Mouse (Mus musculus) stomach, embryonic 14.5 days (tissue): ENCODE results near the gene Tnip1. TPM values are rescaled to one million over a fixed set of nuclear protein-coding genes. Genes with fewer than 3 reads are reported as not detected.

ENCODE experiments used
- ATAC-seq: fragments of 200-750 bp; cut with Nextera tagmentation; 2 replicates; pipeline ENCODE4 v1.8.0; 2017; ENCODE audit warnings: low read depth, moderate TSS enrichment; ENCODE audit not compliant: insufficient number of reproducible peaks, insufficient read depth, low FRiP score
- H3K27ac ChIP-seq: fragments of 300-500 bp; sonication (generic); 2 replicates; pipeline ENCODE4 v1.5.1; 2014; ENCODE audit warnings: mild to moderate bottlenecking, low read length, moderate library complexity, mixed read lengths
- H3K27me3 ChIP-seq: fragments of 300-500 bp; sonication (generic); 2 replicates; pipeline ENCODE4 v1.6.1; 2014; ENCODE audit warnings: low read length, control low read depth, mixed read lengths; ENCODE audit not compliant: control insufficient read depth, insufficient read depth
- H3K36me3 ChIP-seq: fragments of 300-500 bp; sonication (generic); 2 replicates; pipeline ENCODE4 v1.6.1; 2014; ENCODE audit warnings: mild to moderate bottlenecking, control low read depth, low read length, moderate library complexity, mixed read lengths; ENCODE audit not compliant: control insufficient read depth, insufficient read depth
- H3K4me1 ChIP-seq: fragments of 300-500 bp; sonication (generic); 2 replicates; pipeline ENCODE4 v1.6.1; 2014; ENCODE audit warnings: low read length, control low read depth, mixed read lengths; ENCODE audit not compliant: control insufficient read depth, insufficient read depth
- H3K4me2 ChIP-seq: fragments of 300-500 bp; sonication (generic); replicated peaks from 2 replicates; pipeline ENCODE4 v1.6.1; 2014; ENCODE audit warnings: low read depth, low read length, control low read depth
- H3K4me3 ChIP-seq: fragments of 300-500 bp; sonication (generic); 2 replicates; pipeline ENCODE4 v1.5.1; 2014; ENCODE audit warnings: low read depth, low read length, control low read depth
- H3K9ac ChIP-seq: fragments of 300-500 bp; sonication (generic); replicated peaks from 2 replicates; pipeline ENCODE4 v1.6.1; 2014; ENCODE audit warnings: low read depth, mild to moderate bottlenecking, control low read depth, low read length, moderate library complexity, mixed read lengths
- H3K9me3 ChIP-seq: fragments of 300-500 bp; sonication (generic); 2 replicates; pipeline ENCODE4 v1.6.1; 2016; ENCODE audit warnings: low read depth, low read length, control low read depth; ENCODE audit not compliant: control insufficient read depth
- WGBS: fragments of 180-500 bp; shearing (Covaris S2); extraction: QIAGEN DNeasy Blood & Tissue Kit; methylation state at CpG from one replicate; pipeline ENCODE4 v1.1.7; 2014; 5-methylcytosine and 5-hydroxymethylcytosine counted together
- polyA plus RNA-seq: library from polyadenylated mRNA; unstranded; fragments of >200 nt; fragmentation: Nextera tagmentation; extraction: Ambion mirVana; gene quantifications from 2 replicates; pipeline ENCODE4 v1.2.1, GENCODE M21; 2014

Gene Tnip1
- polyA plus RNA-seq, 1 experiment from 2014 or later = 21.0 TPM

DNA sequence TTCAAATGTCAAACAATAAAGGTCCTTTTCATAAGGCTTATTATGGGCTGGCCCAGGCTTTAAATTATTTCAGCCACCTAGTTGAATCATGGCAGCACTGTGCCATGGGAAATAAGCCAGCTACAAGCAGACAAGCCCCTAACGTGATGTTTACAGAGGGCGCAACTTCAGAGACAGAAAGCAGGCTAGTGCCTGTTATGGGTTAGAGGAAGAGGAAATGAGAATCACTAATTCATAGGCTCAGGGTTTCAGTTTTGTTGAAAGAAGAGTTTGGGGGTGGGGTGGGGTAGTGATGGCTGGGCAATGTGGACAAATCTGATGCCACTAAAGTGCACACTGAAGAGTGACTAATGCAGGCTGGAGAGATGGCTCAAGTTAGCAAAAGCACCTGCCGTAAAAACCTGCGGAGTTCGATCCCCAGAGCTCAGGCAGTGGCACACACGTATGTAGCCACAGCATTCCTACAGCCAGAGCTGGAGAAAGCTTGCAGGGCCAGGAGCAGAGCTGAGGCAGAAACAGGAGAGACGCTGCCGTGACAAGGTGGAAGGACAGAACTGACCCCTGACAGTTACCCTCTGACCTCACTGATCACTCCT, 26.1 kb upstream of the Tnip1 start:
- Histone ChIP-seq H3K4me2 (no peak overlapping the region), H3K36me3 (peaks cover 69% of the 10 kb centered on the region), H3K27me3 (no peaks in the 10 kb centered on the region), H3K9me3 (no peaks in the 10 kb centered on the region), H3K9ac (no peak overlapping the region), H3K4me1 (no peaks in the 10 kb centered on the region), H3K4me3 (no peak overlapping the region), H3K27ac (no peak overlapping the region)
- 73% methylated on average over 8 of the region's 8 CpGs for WGBS
- no peak for ATAC-seq

- Histone ChIP-seq H3K4me2 (no peak overlapping the region), H3K27me3 (no peaks in the 10 kb centered on the region), H3K27ac (no peak overlapping the region), H3K9me3 (no peaks in the 10 kb centered on the region), H3K4me1 (no peaks in the 10 kb centered on the region), H3K36me3 (peaks cover 74% of the 10 kb centered on the region), H3K9ac (no peak overlapping the region), H3K4me3 (no peak overlapping the region)
- WGBS = 91% methylated on average over 1 of the region's 1 CpGs
- no peak for ATAC-seq
These were observed 25.3 kb upstream of the Tnip1 start for GRCm38 (mm10) chr11:54987974-54988373.

GRCm38 (mm10) chr11:54985086-54985485, 22.4 kb upstream of the Tnip1 start:
- Histone ChIP-seq H3K36me3 (peaks cover 83% of the 10 kb centered on the region), H3K27ac (no peak overlapping the region), H3K4me1 (no peaks in the 10 kb centered on the region), H3K9me3 (no peaks in the 10 kb centered on the region), H3K4me2 (no peak overlapping the region), H3K27me3 (no peaks in the 10 kb centered on the region), H3K4me3 (no peak overlapping the region), H3K9ac (no peak overlapping the region)
- no peak for ATAC-seq
- WGBS = 75% methylated on average over 3 of the region's 3 CpGs

- Histone ChIP-seq H3K36me3 (peaks cover 83% of the 10 kb centered on the region), H3K9ac (no peak overlapping the region), H3K27ac (no peak overlapping the region), H3K27me3 (no peaks in the 10 kb centered on the region), H3K4me1 (no peaks in the 10 kb centered on the region), H3K4me3 (no peak overlapping the region), H3K9me3 (no peaks in the 10 kb centered on the region), H3K4me2 (no peak overlapping the region)
- ATAC-seq = no peak
- WGBS = 58% methylated on average over 4 of the region's 4 CpGs
These were observed 21.9 kb upstream of the Tnip1 start for GRCm38 (mm10) chr11:54984581-54984980.

DNA sequence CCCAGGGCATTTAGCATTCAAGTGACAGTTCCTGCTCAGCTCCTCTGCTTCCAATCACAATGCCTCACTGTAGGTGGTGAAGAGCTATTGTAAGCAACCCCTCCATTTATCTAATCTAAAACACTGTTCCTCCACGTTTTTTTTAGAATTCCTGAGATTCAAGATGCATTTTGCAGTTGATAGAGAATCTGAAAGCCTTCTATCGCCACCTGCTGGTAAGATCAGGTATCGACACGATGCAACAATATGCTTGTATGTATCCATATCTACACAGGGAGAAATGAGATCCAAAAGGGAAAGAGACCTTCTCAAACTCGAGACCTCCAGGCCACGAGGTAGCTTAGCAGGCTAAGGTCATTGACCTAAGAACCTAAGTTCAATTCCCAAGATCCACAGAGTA, 21.4 kb upstream of the Tnip1 start:
- H3K4me2 ChIP-seq = no peak overlapping the region
- no peaks in the 10 kb centered on the region for H3K27me3 ChIP-seq
- WGBS = 2% methylated on average over 6 of the region's 6 CpGs
- ATAC-seq = no peak
- H3K36me3 ChIP-seq = peaks cover 84% of the 10 kb centered on the region
- H3K4me1 ChIP-seq = no peaks in the 10 kb centered on the region
- H3K9me3 ChIP-seq = no peaks in the 10 kb centered on the region
- no peak overlapping the region for H3K9ac ChIP-seq
- no peak overlapping the region for H3K4me3 ChIP-seq
- H3K27ac ChIP-seq = no peak overlapping the region

DNA sequence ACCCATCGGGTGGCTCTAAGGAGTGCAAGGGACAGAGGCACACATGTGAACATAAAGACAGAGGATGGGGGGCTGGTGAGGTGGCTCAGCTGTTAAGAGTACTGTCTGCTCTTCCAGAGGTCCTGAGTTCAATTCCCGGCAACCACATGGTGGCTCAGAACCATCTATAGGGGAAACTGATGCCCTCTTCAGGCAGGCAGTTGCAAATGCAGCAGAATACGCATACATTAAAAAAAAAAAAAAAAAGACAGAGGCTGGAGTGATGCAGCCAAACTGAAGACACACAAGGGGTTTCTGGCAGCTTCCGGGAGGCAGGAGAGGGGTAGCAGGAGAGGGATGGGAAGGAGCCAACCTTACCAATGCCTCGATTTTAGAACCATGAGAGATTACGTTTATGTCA, 19.8 kb upstream of the Tnip1 start:
- Histone ChIP-seq H3K27ac (no peak overlapping the region), H3K4me2 (no peak overlapping the region), H3K9me3 (no peaks in the 10 kb centered on the region), H3K4me1 (0 out of 2 replicates have a peak, but pooled peaks cover 8% of the 10 kb centered on the region), H3K9ac (no peak overlapping the region), H3K27me3 (no peaks in the 10 kb centered on the region), H3K36me3 (peaks cover 86% of the 10 kb centered on the region), H3K4me3 (no peak overlapping the region)
- WGBS = 91% methylated on average over 6 of the region's 6 CpGs
- ATAC-seq = no peak

GRCm38 (mm10) chr11:54981630-54982029, 18.9 kb upstream of the Tnip1 start:
- Histone ChIP-seq H3K4me2 (no peak overlapping the region), H3K27ac (no peak overlapping the region), H3K4me3 (no peak overlapping the region), H3K36me3 (peaks cover 79% of the 10 kb centered on the region), H3K27me3 (no peaks in the 10 kb centered on the region), H3K9ac (no peak overlapping the region), H3K9me3 (no peaks in the 10 kb centered on the region), H3K4me1 (peaks cover 10% of the 10 kb centered on the region; the same call in 1 of the 2 replicates)
- 88% methylated on average over 4 of the region's 4 CpGs for WGBS
- no peak for ATAC-seq

DNA sequence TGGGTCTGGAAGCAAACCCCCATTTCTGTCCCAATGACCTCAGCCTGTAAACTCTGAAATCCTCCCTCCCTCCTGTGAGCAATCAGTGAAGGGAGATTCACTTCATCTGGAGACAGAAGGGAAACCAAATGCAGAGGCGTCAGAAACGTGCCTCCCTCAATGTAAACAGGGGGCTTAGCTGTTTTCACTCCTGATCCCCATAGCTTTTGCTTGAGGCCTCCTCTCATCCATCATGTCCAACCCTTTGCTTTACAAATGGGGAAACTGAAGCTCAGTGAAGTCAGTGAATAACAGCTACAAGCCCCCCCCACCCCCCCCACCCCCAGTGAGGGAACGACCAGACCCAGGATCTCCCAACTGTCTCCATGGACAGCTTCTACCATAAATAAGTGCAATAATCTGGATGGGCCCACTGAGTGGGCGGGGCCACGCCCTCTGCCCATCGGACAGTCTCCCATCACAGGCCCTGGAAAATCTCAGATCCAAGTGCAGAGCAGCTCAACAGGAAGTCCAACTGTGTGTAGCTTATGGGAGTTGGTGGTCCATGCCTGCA, 14.7 kb upstream of the Tnip1 start:
- H3K9ac ChIP-seq = no peak overlapping the region
- H3K4me1 ChIP-seq = peaks cover 22% of the 10 kb centered on the region; the same call in 1 of the 2 replicates
- no peak overlapping the region for H3K4me2 ChIP-seq
- 28% methylated on average over 6 of the region's 6 CpGs for WGBS
- peak; percentile 68 for ATAC-seq
- H3K36me3 ChIP-seq = peaks cover 41% of the 10 kb centered on the region
- H3K27ac ChIP-seq = peak overlapping the region; percentile 75; the same call in 1 of the 2 replicates
- no peak overlapping the region for H3K4me3 ChIP-seq
- H3K9me3 ChIP-seq = no peaks in the 10 kb centered on the region
- no peaks in the 10 kb centered on the region for H3K27me3 ChIP-seq

- no peak for ATAC-seq
- no peak overlapping the region for H3K4me3 ChIP-seq
- WGBS = 98% methylated on average over 2 of the region's 2 CpGs
- H3K27ac ChIP-seq = no peak overlapping the region; the same call in 1 of the 2 replicates
- peaks cover 24% of the 10 kb centered on the region; the same call in 1 of the 2 replicates for H3K4me1 ChIP-seq
- H3K9ac ChIP-seq = no peak overlapping the region
- H3K4me2 ChIP-seq = no peak overlapping the region
- peaks cover 30% of the 10 kb centered on the region for H3K36me3 ChIP-seq
- no peaks in the 10 kb centered on the region for H3K9me3 ChIP-seq
- H3K27me3 ChIP-seq = no peaks in the 10 kb centered on the region
These were observed 13.6 kb upstream of the Tnip1 start for GRCm38 (mm10) chr11:54976351-54976750.
